Mouse (Mus musculus): ENCODE data around the gene Retreg1. TPM values are rescaled to one million over a fixed set of nuclear protein-coding genes. Genes with fewer than 3 reads are reported as not detected.

Gene Retreg1
- polyA plus RNA-seq, 1 experiment from 2014 or later = 5.6 TPM

- no peak overlapping the region for H3K4me2 ChIP-seq (ENCODE audit: low read depth)
- 86% methylated on average over 5 of the region's 5 CpGs for WGBS
- no peak overlapping the region for H3K4me3 ChIP-seq (ENCODE audit: low read depth, low read length)
- ATAC-seq (ENCODE audit: insufficient read depth, low FRiP score, low TSS enrichment) (no peak), DNase-seq (ENCODE audit: low spot score) (no peak)
- no peak overlapping the region for H3K9ac ChIP-seq (ENCODE audit: low read length)
- H3K27me3 ChIP-seq (ENCODE audit: control insufficient read depth, insufficient read depth, low read length) = no peaks in the 10 kb centered on the region
- H3K4me1 ChIP-seq (ENCODE audit: control insufficient read depth, insufficient read depth, low read length) = peaks cover 10% of the 10 kb centered on the region; the same call in 1 of the 2 replicates
- no peaks in the 10 kb centered on the region for H3K36me3 ChIP-seq (ENCODE audit: control insufficient read depth, insufficient read depth, low read length)
- H3K9me3 ChIP-seq (ENCODE audit: control insufficient read depth, low read length) = no peaks in the 10 kb centered on the region
- no peak overlapping the region for H3K27ac ChIP-seq (ENCODE audit: low read depth, low read length)
Measured at GRCm38 (mm10) chr15:25880192-25880591, 37.2 kb downstream of the Retreg1 start.

- DNase-seq (ENCODE audit: low spot score) (no peak), ATAC-seq (ENCODE audit: insufficient read depth, low FRiP score, low TSS enrichment) (no peak)
- H3K36me3 ChIP-seq (ENCODE audit: control insufficient read depth, insufficient read depth, low read length) = no peaks in the 10 kb centered on the region
- H3K4me1 ChIP-seq (ENCODE audit: control insufficient read depth, insufficient read depth, low read length) = peaks cover 7% of the 10 kb centered on the region; the same call in 1 of the 2 replicates
- H3K9ac ChIP-seq (ENCODE audit: low read length) = no peak overlapping the region
- no peak overlapping the region for H3K27ac ChIP-seq (ENCODE audit: low read depth, low read length)
- 64% methylated on average over 4 of the region's 4 CpGs for WGBS
- no peak overlapping the region for H3K4me2 ChIP-seq (ENCODE audit: low read depth)
- H3K27me3 ChIP-seq (ENCODE audit: control insufficient read depth, insufficient read depth, low read length) = no peaks in the 10 kb centered on the region
- no peak overlapping the region for H3K4me3 ChIP-seq (ENCODE audit: low read depth, low read length)
- H3K9me3 ChIP-seq (ENCODE audit: control insufficient read depth, low read length) = no peaks in the 10 kb centered on the region
Measured at GRCm38 (mm10) chr15:25882002-25882401, 39.0 kb downstream of the Retreg1 start.

- no peak for ATAC-seq (ENCODE audit: insufficient read depth, low FRiP score, low TSS enrichment)
Measured at GRCm38 (mm10) chr15:25884416-25884958, 41.5 kb downstream of the Retreg1 start.

GRCm38 (mm10) chr15:25886581-25887011 lies 43.6 kb downstream of the Retreg1 start:
- Histone ChIP-seq H3K9me3 (ENCODE audit: control insufficient read depth, low read length) (no peaks in the 10 kb centered on the region), H3K36me3 (ENCODE audit: control insufficient read depth, insufficient read depth, low read length) (no peaks in the 10 kb centered on the region), H3K27me3 (ENCODE audit: control insufficient read depth, insufficient read depth, low read length) (no peaks in the 10 kb centered on the region), H3K4me2 (ENCODE audit: low read depth) (no peak overlapping the region), H3K9ac (ENCODE audit: low read length) (no peak overlapping the region), H3K27ac (ENCODE audit: low read depth, low read length) (no peak overlapping the region), H3K4me1 (ENCODE audit: control insufficient read depth, insufficient read depth, low read length) (no peaks in the 10 kb centered on the region), H3K4me3 (ENCODE audit: low read depth, low read length) (no peak overlapping the region)
- DNase-seq (ENCODE audit: low spot score) = no peak
- WGBS = 88% methylated on average over 6 of the region's 6 CpGs
- no peak for ATAC-seq (ENCODE audit: insufficient read depth, low FRiP score, low TSS enrichment)

More at GRCm38 (mm10) chr15:25884416-25884958, 41.5 kb downstream of the Retreg1 start:
- Histone ChIP-seq H3K4me2 (ENCODE audit: low read depth) (no peak overlapping the region), H3K27me3 (ENCODE audit: control insufficient read depth, insufficient read depth, low read length) (no peaks in the 10 kb centered on the region), H3K4me3 (ENCODE audit: low read depth, low read length) (no peak overlapping the region), H3K36me3 (ENCODE audit: control insufficient read depth, insufficient read depth, low read length) (no peaks in the 10 kb centered on the region), H3K4me1 (ENCODE audit: control insufficient read depth, insufficient read depth, low read length) (no peaks in the 10 kb centered on the region), H3K27ac (ENCODE audit: low read depth, low read length) (no peak overlapping the region), H3K9ac (ENCODE audit: low read length) (no peak overlapping the region), H3K9me3 (ENCODE audit: control insufficient read depth, low read length) (no peaks in the 10 kb centered on the region)
- WGBS = 90% methylated on average over 14 of the region's 14 CpGs
- DNase-seq (ENCODE audit: low spot score) = no peak

- ATAC-seq (ENCODE audit: insufficient read depth, low FRiP score, low TSS enrichment) = no peak
- no peaks in the 10 kb centered on the region for H3K4me1 ChIP-seq (ENCODE audit: control insufficient read depth, insufficient read depth, low read length)
- H3K4me2 ChIP-seq (ENCODE audit: low read depth) = no peak overlapping the region
- no peaks in the 10 kb centered on the region for H3K27me3 ChIP-seq (ENCODE audit: control insufficient read depth, insufficient read depth, low read length)
- no peaks in the 10 kb centered on the region for H3K36me3 ChIP-seq (ENCODE audit: control insufficient read depth, insufficient read depth, low read length)
- no peak overlapping the region for H3K27ac ChIP-seq (ENCODE audit: low read depth, low read length)
- 94% methylated on average over 5 of the region's 5 CpGs for WGBS
- H3K9me3 ChIP-seq (ENCODE audit: control insufficient read depth, low read length) = no peaks in the 10 kb centered on the region
- no peak overlapping the region for H3K9ac ChIP-seq (ENCODE audit: low read length)
- DNase-seq (ENCODE audit: low spot score) = no peak
- H3K4me3 ChIP-seq (ENCODE audit: low read depth, low read length) = no peak overlapping the region
Measured at GRCm38 (mm10) chr15:25889927-25890326, 46.9 kb downstream of the Retreg1 start.

- no peak for ATAC-seq (ENCODE audit: insufficient read depth, low FRiP score, low TSS enrichment)
- WGBS = 87% methylated on average over 11 of the region's 11 CpGs
- H3K4me1 ChIP-seq (ENCODE audit: control insufficient read depth, insufficient read depth, low read length) = no peaks in the 10 kb centered on the region
- no peak overlapping the region for H3K4me3 ChIP-seq (ENCODE audit: low read depth, low read length)
- H3K36me3 ChIP-seq (ENCODE audit: control insufficient read depth, insufficient read depth, low read length) = no peaks in the 10 kb centered on the region
- no peak overlapping the region for H3K4me2 ChIP-seq (ENCODE audit: low read depth)
- H3K9ac ChIP-seq (ENCODE audit: low read length) = no peak overlapping the region
- no peaks in the 10 kb centered on the region for H3K27me3 ChIP-seq (ENCODE audit: control insufficient read depth, insufficient read depth, low read length)
- DNase-seq (ENCODE audit: low spot score) = no peak
- H3K27ac ChIP-seq (ENCODE audit: low read depth, low read length) = no peak overlapping the region
- no peaks in the 10 kb centered on the region for H3K9me3 ChIP-seq (ENCODE audit: control insufficient read depth, low read length)
Measured at GRCm38 (mm10) chr15:25891556-25891955, 48.6 kb downstream of the Retreg1 start.

- no peak for DNase-seq (ENCODE audit: low spot score)
- 26% methylated on average over 2 of the region's 2 CpGs for WGBS
Measured at GRCm38 (mm10) chr15:25893327-25893726, 50.3 kb downstream of the Retreg1 start.

GRCm38 (mm10) chr15:25896783-25897182 lies 53.8 kb downstream of the Retreg1 start:
- Histone ChIP-seq H3K27me3 (ENCODE audit: control insufficient read depth, insufficient read depth, low read length) (no peaks in the 10 kb centered on the region), H3K4me1 (ENCODE audit: control insufficient read depth, insufficient read depth, low read length) (no peaks in the 10 kb centered on the region), H3K4me3 (ENCODE audit: low read depth, low read length) (no peak overlapping the region), H3K27ac (ENCODE audit: low read depth, low read length) (no peak overlapping the region), H3K36me3 (ENCODE audit: control insufficient read depth, insufficient read depth, low read length) (no peaks in the 10 kb centered on the region), H3K4me2 (ENCODE audit: low read depth) (no peak overlapping the region), H3K9ac (ENCODE audit: low read length) (no peak overlapping the region), H3K9me3 (ENCODE audit: control insufficient read depth, low read length) (no peaks in the 10 kb centered on the region)
- ATAC-seq (ENCODE audit: insufficient read depth, low FRiP score, low TSS enrichment) (no peak), DNase-seq (ENCODE audit: low spot score) (no peak)
- 86% methylated on average over 4 of the region's 4 CpGs for WGBS

More at GRCm38 (mm10) chr15:25893327-25893726, 50.3 kb downstream of the Retreg1 start:
- Histone ChIP-seq H3K9me3 (ENCODE audit: control insufficient read depth, low read length) (no peaks in the 10 kb centered on the region), H3K27me3 (ENCODE audit: control insufficient read depth, insufficient read depth, low read length) (no peaks in the 10 kb centered on the region), H3K9ac (ENCODE audit: low read length) (no peak overlapping the region), H3K4me2 (ENCODE audit: low read depth) (no peak overlapping the region), H3K36me3 (ENCODE audit: control insufficient read depth, insufficient read depth, low read length) (no peaks in the 10 kb centered on the region), H3K27ac (ENCODE audit: low read depth, low read length) (no peak overlapping the region), H3K4me3 (ENCODE audit: low read depth, low read length) (no peak overlapping the region), H3K4me1 (ENCODE audit: control insufficient read depth, insufficient read depth, low read length) (no peaks in the 10 kb centered on the region)
- no peak for ATAC-seq (ENCODE audit: insufficient read depth, low FRiP score, low TSS enrichment)

- Histone ChIP-seq H3K27ac (ENCODE audit: low read depth, low read length) (no peak overlapping the region), H3K9ac (ENCODE audit: low read length) (no peak overlapping the region), H3K4me1 (ENCODE audit: control insufficient read depth, insufficient read depth, low read length) (no peaks in the 10 kb centered on the region), H3K4me3 (ENCODE audit: low read depth, low read length) (no peak overlapping the region), H3K4me2 (ENCODE audit: low read depth) (no peak overlapping the region), H3K36me3 (ENCODE audit: control insufficient read depth, insufficient read depth, low read length) (no peaks in the 10 kb centered on the region), H3K9me3 (ENCODE audit: control insufficient read depth, low read length) (no peaks in the 10 kb centered on the region), H3K27me3 (ENCODE audit: control insufficient read depth, insufficient read depth, low read length) (no peaks in the 10 kb centered on the region)
- WGBS = 83% methylated on average over 12 of the region's 12 CpGs
- no peak for ATAC-seq (ENCODE audit: insufficient read depth, low FRiP score, low TSS enrichment)
- no peak for DNase-seq (ENCODE audit: low spot score)
Measured at GRCm38 (mm10) chr15:25897617-25898016, 54.6 kb downstream of the Retreg1 start.
